8 mouse cellular contexts compared by ENCODE assay signal in the genomic region with DNA sequence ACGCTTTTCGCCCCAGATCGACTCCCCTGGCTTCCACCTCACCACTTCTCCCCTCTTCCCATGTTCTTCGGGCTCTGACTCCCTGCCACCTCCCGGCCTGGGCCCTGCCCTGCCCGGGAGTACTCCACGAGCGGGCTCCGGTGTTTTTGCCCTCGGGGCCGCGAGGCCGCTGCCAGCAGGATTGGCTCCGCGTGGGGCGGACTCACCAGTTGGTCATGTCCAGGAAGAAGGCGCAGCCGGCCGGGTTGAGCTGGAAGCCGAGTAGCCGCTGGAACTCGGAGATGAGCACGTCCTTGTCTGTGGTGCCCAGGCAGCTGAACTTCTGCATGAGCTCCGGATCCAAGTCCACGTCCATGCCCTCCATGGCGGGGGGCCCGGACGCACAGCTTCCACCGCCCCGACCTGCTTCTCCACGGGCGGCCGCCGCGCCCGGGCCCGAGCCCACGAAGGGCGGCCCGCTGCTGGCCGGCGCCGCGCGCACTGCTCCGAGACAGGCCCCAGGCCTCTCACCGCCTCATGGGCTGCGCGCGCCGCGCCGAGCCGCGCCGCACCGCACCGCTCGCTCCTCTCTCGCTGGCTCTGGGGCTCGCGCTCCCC. TPM values are rescaled to one million over a fixed set of nuclear protein-coding genes. Genes with fewer than 3 reads are reported as not detected.
A peak's percentile ranks its signal among the peaks of the same experiment; 100 is the strongest.
DNase-seq lines count a peak whose midpoint lies in the region; ATAC-seq and TF ChIP-seq lines count a peak whose summit lies in the region.

No protein-coding gene starts in this region.

- TF ChIP-seq CTCF in E14TG2a.4 (conservative IDR thresholded peaks at IDR 0.05; ENCODE audit: low read length) = no peak
- no peak for TF ChIP-seq CTCF in bone marrow, adult 2 months (IDR thresholded peaks at IDR 0.05; ENCODE audit: control insufficient read depth, insufficient read depth, low read length)
- TF ChIP-seq CTCF in lung, postnatal 0 days (IDR thresholded peaks at IDR 0.05) = no peak

- no peaks in the 10 kb centered on the region for H3K9me3 ChIP-seq in E14TG2a.4 (ENCODE audit: low read length)
- no peaks in the 10 kb centered on the region for H3K9me3 ChIP-seq in forebrain, embryonic 14.5 days (replicated peaks; ENCODE audit: control insufficient read depth, low read length)
- H3K9me3 ChIP-seq in lung, postnatal 0 days (ENCODE audit: low read length) = no peaks in the 10 kb centered on the region

- no peak for TF ChIP-seq POLR2A in bone marrow, adult 2 months (IDR thresholded peaks at IDR 0.05; ENCODE audit: borderline replicate concordance, control insufficient read depth, low read depth, low read length)

- peaks cover 10% of the 10 kb centered on the region for H3K36me3 ChIP-seq in E14TG2a.4 (ENCODE audit: insufficient read depth, low read length)
- no peaks in the 10 kb centered on the region for H3K36me3 ChIP-seq in forebrain, embryonic 14.5 days (ENCODE audit: control insufficient read depth, insufficient read depth, low read length)
- no peaks in the 10 kb centered on the region for H3K36me3 ChIP-seq in lung, postnatal 0 days (ENCODE audit: insufficient read depth, low read length)

- WGBS in bone marrow, adult 2 months = under 1% methylated on average over 56 of the region's 62 CpGs
- under 1% methylated on average over 39 of the region's 62 CpGs for WGBS in forebrain, embryonic 14.5 days
- under 1% methylated on average over 35 of the region's 62 CpGs for WGBS in lung, postnatal 0 days

- H3K4me1 ChIP-seq in E14TG2a.4 (replicated peaks; ENCODE audit: low read depth, low read length) = peaks cover 70% of the 10 kb centered on the region
- H3K4me1 ChIP-seq in bone marrow, adult 2 months (ENCODE audit: control insufficient read depth, insufficient read depth, low read length) = peaks cover 2% of the 10 kb centered on the region; the same call in 1 of the 2 replicates
- H3K4me1 ChIP-seq in forebrain, embryonic 14.5 days (ENCODE audit: control insufficient read depth, insufficient read depth, low read length) = peaks cover 18% of the 10 kb centered on the region
- peaks cover 18% of the 10 kb centered on the region for H3K4me1 ChIP-seq in lung, postnatal 0 days (ENCODE audit: insufficient read depth, low read depth, low read length)

- intact Hi-C loops in heart, postnatal 36 days (cut with DNase I) = loop anchor here (1.0 kb wide), 1 partner anchor 19 kb away; no protein-coding TSS in a partner anchor

- peak; percentile 91 for ATAC-seq in forebrain, embryonic 14.5 days
- ATAC-seq in lung, postnatal 0 days = peak; percentile 28
- no peak for ATAC-seq in inflammation-experienced regulatory T-cells, adult 6 months

- no peak for DNase-seq in forebrain, embryonic 14.5 days (ENCODE audit: low spot score)
- DNase-seq in heart, postnatal 36 days = peak; percentile 53 to 72
- DNase-seq in layer of hippocampus, adult 8-10 months (ENCODE audit: low spot score in 2 of 2) = peak; percentile 44 to 58
- DNase-seq in lung, postnatal 0 days (ENCODE audit: low spot score) = peak; percentile 56
- DNase-seq in ovary, postnatal 36 days (ENCODE audit: low spot score) = peak; percentile 67

- peak overlapping the region; percentile 93 for H3K9ac ChIP-seq in forebrain, embryonic 14.5 days (ENCODE audit: low read length)
- peak overlapping the region; percentile 96 for H3K9ac ChIP-seq in lung, postnatal 0 days (replicated peaks; ENCODE audit: low read depth)

- no peak for TF ChIP-seq EP300 in lung, postnatal 0 days (IDR thresholded peaks at IDR 0.05)

- H3K4me2 ChIP-seq in forebrain, embryonic 14.5 days (ENCODE audit: low read length) = peak overlapping the region; percentile 96
- peak overlapping the region; percentile 67 for H3K4me2 ChIP-seq in lung, postnatal 0 days (replicated peaks; ENCODE audit: low read depth, low read length)

- peak overlapping the region; percentile 85 for H3K27ac ChIP-seq in bone marrow, adult 2 months (ENCODE audit: control insufficient read depth, insufficient read depth, low read depth, low read length, poor library complexity)
- peak overlapping the region; percentile 79 for H3K27ac ChIP-seq in forebrain, embryonic 14.5 days (ENCODE audit: low read depth, low read length)
- peak overlapping the region; percentile 95 for H3K27ac ChIP-seq in lung, postnatal 0 days (ENCODE audit: low read length)

- peak overlapping the region; percentile 99 for H3K4me3 ChIP-seq in E14TG2a.4 (replicated peaks; ENCODE audit: low read length)
- H3K4me3 ChIP-seq in bone marrow, adult 2 months (replicated peaks; ENCODE audit: control insufficient read depth, low read depth, low read length) = peak overlapping the region; percentile 83
- H3K4me3 ChIP-seq in forebrain, embryonic 14.5 days (ENCODE audit: low read depth, low read length) = peak overlapping the region; percentile 96
- peak overlapping the region; percentile 93 for H3K4me3 ChIP-seq in lung, postnatal 0 days (ENCODE audit: low read depth, low read length)

- no peaks in the 10 kb centered on the region for H3K27me3 ChIP-seq in E14TG2a.4 (ENCODE audit: insufficient read depth, low read length)
- no peaks in the 10 kb centered on the region for H3K27me3 ChIP-seq in forebrain, embryonic 14.5 days (replicated peaks; ENCODE audit: control insufficient read depth, insufficient read depth, low read length)
- H3K27me3 ChIP-seq in lung, postnatal 0 days (replicated peaks; ENCODE audit: insufficient read depth, low read length) = no peaks in the 10 kb centered on the region

RNA-seq across cellular contexts. Expression of gene D17Wsu92e, which starts 0.4 kb away (rescaled TPM):
- 67.3 and 80.9 TPM in 2 replicates for polyA plus RNA-seq in bone marrow, adult 2 months (2011; ENCODE audit: insufficient read depth, insufficient read length, low replicate concordance, missing spikeins)
- 9.8 and 10.2 TPM in 2 replicates for polyA plus RNA-seq in forebrain, embryonic 14.5 days (2014; fragmentation: Nextera tagmentation; extraction: Ambion mirVana)
- 100 to 1,000 TPM; 135 to 140 TPM for total RNA-seq in heart, postnatal 36 days (2021)
- total RNA-seq in layer of hippocampus, adult 8-10 months (2022) = 100 to 1,000 TPM; 176 to 194 (median 184) TPM
- polyA plus RNA-seq in lung, postnatal 0 days (2015; fragmentation: Nextera tagmentation; extraction: Ambion mirVana) = 17.6 and 20.3 TPM in 2 replicates
- polyA plus RNA-seq in inflammation-experienced regulatory T-cells, adult 6 months (2017; shearing (Covaris generic)) = 10 to 100 TPM; 12.0 to 15.9 (median 14.3) TPM

RNA-seq across cellular contexts. Expression of gene Snrpc, which starts 17.9 kb away (rescaled TPM):
- polyA plus RNA-seq in bone marrow, adult 2 months (2011; ENCODE audit: insufficient read depth, insufficient read length, low replicate concordance, missing spikeins) = 49.4 and 74.7 TPM in 2 replicates
- polyA plus RNA-seq in forebrain, embryonic 14.5 days (2014; fragmentation: Nextera tagmentation; extraction: Ambion mirVana) = 301 and 338 TPM in 2 replicates
- total RNA-seq in heart, postnatal 36 days (2021) = 10 to 100 TPM; 56.8 to 57.4 TPM
- total RNA-seq in layer of hippocampus, adult 8-10 months (2022) = 10 to 100 TPM; 39.0 to 49.8 (median 42.1) TPM
- polyA plus RNA-seq in lung, postnatal 0 days (2015; fragmentation: Nextera tagmentation; extraction: Ambion mirVana) = 172 and 185 TPM in 2 replicates
- 100 to 1,000 TPM in 1 of 3 experiments, 10 to 100 TPM in 2; 83.3 to 136 (median 92.9) TPM for polyA plus RNA-seq in inflammation-experienced regulatory T-cells, adult 6 months (2017; shearing (Covaris generic))

RNA-seq across cellular contexts. Expression of gene Uhrf1bp1, which starts 36.2 kb away (rescaled TPM):
- 5.9 and 7.9 TPM in 2 replicates for polyA plus RNA-seq in bone marrow, adult 2 months (2011; ENCODE audit: insufficient read depth, insufficient read length, low replicate concordance, missing spikeins)
- 4.3 and 5.3 TPM in 2 replicates for polyA plus RNA-seq in forebrain, embryonic 14.5 days (2014; fragmentation: Nextera tagmentation; extraction: Ambion mirVana)
- 10 to 100 TPM; 17.1 to 17.9 TPM for total RNA-seq in heart, postnatal 36 days (2021)
- total RNA-seq in layer of hippocampus, adult 8-10 months (2022) = 10 to 100 TPM; 17.5 to 20.4 (median 18.4) TPM
- polyA plus RNA-seq in lung, postnatal 0 days (2015; fragmentation: Nextera tagmentation; extraction: Ambion mirVana) = 1.5 and 1.6 TPM in 2 replicates
- polyA plus RNA-seq in inflammation-experienced regulatory T-cells, adult 6 months (2017; shearing (Covaris generic)) = 1 to 10 TPM in 1 of 3 experiments, under 1 TPM in 2; 0.77 to 1.2 (median 0.86) TPM
